Mouse (Mus musculus) central nervous system, embryonic 14 days (tissue): ENCODE measurements around the gene Dmc1. TPM values are rescaled to one million over a fixed set of nuclear protein-coding genes. Genes with fewer than 3 reads are reported as not detected.

Source experiments
- polyA plus RNA-seq: library from polyadenylated mRNA; depleted of rRNA; stranded (reverse); fragments of >200 nt; gene quantifications from 2 replicates; pipeline ENCODE4 v1.2.3, GENCODE M21; 2012; rRNA removed

Dmc1 gene
- polyA plus RNA-seq: 5.2 and 6.8 TPM in 2 replicates

GRCm38 (mm10) chr15:79604990-79605665 lies at the start of gene Dmc1:
Gene Dmc1 (minus strand): TSS chr15:79605109.

GRCm38 (mm10) chr15:79546410-79547288 lies 58.3 kb downstream of the Dmc1 start, which contains the start of gene Ddx17:
Gene Ddx17 (minus strand): TSS chr15:79546741.

GRCm38 (mm10) chr15:79516171-79517096 lies 88.5 kb downstream of the Dmc1 start, which contains the start of gene Kdelr3:
Gene Kdelr3 (plus strand): TSS chr15:79516411.

Other genes with a start within 250 kb of the Dmc1 start
- 48.8 and 63.0 TPM in 2 replicates for gene Tmem184b, start 201.5 kb downstream of the Dmc1 start, polyA plus RNA-seq
- gene Csnk1e, start 149.5 kb downstream of the Dmc1 start, polyA plus RNA-seq: 351 and 357 TPM in 2 replicates
- 0.36 and 0.53 TPM in 2 replicates for gene Kcnj4, start 99.9 kb downstream of the Dmc1 start, polyA plus RNA-seq
- 11.9 and 34.4 TPM in 2 replicates for gene Kdelr3, start 88.7 kb downstream of the Dmc1 start, polyA plus RNA-seq
- 804 and 850 TPM in 2 replicates for gene Ddx17, start 58.4 kb downstream of the Dmc1 start, polyA plus RNA-seq
- 27.0 and 29.2 TPM in 2 replicates for gene Fam227a, start 53.8 kb upstream of the Dmc1 start, polyA plus RNA-seq
- 40.1 and 45.6 TPM in 2 replicates for gene Cby1, start 54.1 kb upstream of the Dmc1 start, polyA plus RNA-seq
- 105 and 118 TPM in 2 replicates for gene Tomm22, start 65.8 kb upstream of the Dmc1 start, polyA plus RNA-seq
- 30.5 and 32.9 TPM in 2 replicates for gene Josd1, start 82.8 kb upstream of the Dmc1 start, polyA plus RNA-seq
- gene Gtpbp1, start 85.7 kb upstream of the Dmc1 start, polyA plus RNA-seq: 48.9 and 49.8 TPM in 2 replicates
- 43.2 and 47.2 TPM in 2 replicates for gene Sun2, start 137.4 kb upstream of the Dmc1 start, polyA plus RNA-seq
- gene Dnal4, start 172.7 kb upstream of the Dmc1 start, polyA plus RNA-seq: 79.5 and 84.5 TPM in 2 replicates
- gene Nptxr, start 199.7 kb upstream of the Dmc1 start, polyA plus RNA-seq: 28.8 and 35.0 TPM in 2 replicates
- 1.2 and 1.8 TPM in 2 replicates for gene Npcd, start 229.1 kb upstream of the Dmc1 start, polyA plus RNA-seq
- gene Cbx6, start 229.6 kb upstream of the Dmc1 start, polyA plus RNA-seq: 67.3 and 71.7 TPM in 2 replicates